Mouse (Mus musculus): ENCODE measurements at regions not wholly inside any gene's neighbourhood (a gene's known extent, or its start where the extent isn't known, plus 50 kb on each side); places are given as distances from the start of the nearest gene placed in this dataset.

- TF ChIP-seq CTCF (IDR thresholded peaks at IDR 0.05; ENCODE audit: low read depth, low read length), result no peak
- no peak for TF ChIP-seq POLR2A (IDR thresholded peaks at IDR 0.05; ENCODE audit: extremely low read depth, insufficient read depth, low read length)
These were observed 78.2 kb upstream of the Pik3cg start for GRCm38 (mm10) chr12:32286652-32287051.
